Mouse (Mus musculus) liver, postnatal 0 days (tissue): ENCODE results near the gene G6pc3.

Experiments
- CTCF ChIP-seq: sonication (generic); IDR thresholded peaks from 2 replicates; pipeline ENCODE4 v1.5.1; 2016; ENCODE audit warnings: antibody characterized with exemption, low read depth
- EP300 ChIP-seq: IDR thresholded peaks from 2 replicates; pipeline ENCODE4 v1.6.1; 2016; ENCODE audit warnings: antibody characterized with exemption, low read depth, mild to moderate bottlenecking

DNA sequence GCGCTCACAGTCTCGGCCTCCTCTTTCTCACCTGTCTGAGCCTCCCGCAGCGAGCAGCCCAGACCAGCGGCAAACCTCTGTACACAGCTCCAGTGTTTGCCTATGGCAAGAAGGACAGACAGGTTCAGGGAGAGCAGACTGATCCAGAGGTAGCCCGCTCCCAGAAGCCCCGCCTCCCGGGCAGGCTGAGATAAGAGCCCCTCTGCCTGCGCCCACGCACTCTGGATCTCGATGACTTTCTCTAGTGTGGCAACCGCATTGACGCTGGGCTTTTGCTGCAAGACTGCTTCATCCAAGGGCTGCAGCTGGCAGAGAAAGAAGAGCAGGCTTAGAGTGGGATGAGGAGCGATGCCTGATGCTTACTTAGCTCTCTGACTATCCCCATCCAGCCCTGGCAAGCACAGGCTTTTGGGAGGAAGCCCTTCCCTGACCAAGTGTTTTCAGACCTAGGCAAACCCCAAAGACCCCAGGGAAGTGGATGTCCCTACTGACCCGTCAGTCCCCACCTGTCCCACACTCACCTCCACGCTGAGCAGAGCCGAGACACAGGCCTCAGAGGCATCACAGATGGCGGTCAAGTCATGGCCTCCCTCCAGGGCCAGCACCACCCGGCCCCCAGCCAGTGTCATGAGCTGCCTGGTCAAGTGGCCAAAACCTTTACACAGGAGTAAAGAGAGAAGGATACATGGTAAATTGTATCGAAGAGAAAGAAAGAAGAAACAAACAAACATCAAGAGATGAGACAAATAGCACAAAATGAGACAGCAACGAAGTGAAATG lies 6.8 kb downstream of the G6pc3 start:
- TF ChIP-seq CTCF: no peak
- no peak for TF ChIP-seq EP300
